Mouse (Mus musculus): ENCODE results near the gene Fgf22. TPM values are rescaled to one million over a fixed set of nuclear protein-coding genes. Genes with fewer than 3 reads are reported as not detected.
A peak's percentile ranks its signal among the peaks of the same experiment; 100 is the strongest.

Gene Fgf22
- polyA plus RNA-seq, 2 experiments from 2014 or later, result not detected

GRCm38 (mm10) chr10:79767372-79768244, 12.7 kb downstream of the Fgf22 start:
- ATAC-seq, result no peak

- ATAC-seq, result no peak
These were observed 13.5 kb downstream of the Fgf22 start for GRCm38 (mm10) chr10:79768400-79768799.

GRCm38 (mm10) chr10:79769329-79769728, 14.5 kb downstream of the Fgf22 start:
- ATAC-seq, result no peak

- no peak for ATAC-seq
These were observed 17.4 kb downstream of the Fgf22 start for GRCm38 (mm10) chr10:79772320-79772719.

- no peak for ATAC-seq
These were observed 18.3 kb downstream of the Fgf22 start for GRCm38 (mm10) chr10:79773208-79773607.

GRCm38 (mm10) chr10:79774486-79775279, 19.8 kb downstream of the Fgf22 start:
- no peak for ATAC-seq

GRCm38 (mm10) chr10:79777103-79777531, 22.2 kb downstream of the Fgf22 start, which contains the start of gene Fstl3:
Gene Fstl3 (plus strand): TSS chr10:79777272.
- ATAC-seq, result no peak

GRCm38 (mm10) chr10:79778006-79778405, 23.1 kb downstream of the Fgf22 start:
- no peak for ATAC-seq

GRCm38 (mm10) chr10:79779193-79779592, 24.3 kb downstream of the Fgf22 start:
- ATAC-seq, result no peak

GRCm38 (mm10) chr10:79779784-79780663, 25.1 kb downstream of the Fgf22 start:
- ATAC-seq, result peak; percentile 77

GRCm38 (mm10) chr10:79780664-79781015, 25.8 kb downstream of the Fgf22 start:
- ATAC-seq, result peak; percentile 47

GRCm38 (mm10) chr10:79781139-79781538, 26.3 kb downstream of the Fgf22 start:
- ATAC-seq, result no peak

- ATAC-seq, result no peak
These were observed 27.1 kb downstream of the Fgf22 start for GRCm38 (mm10) chr10:79781956-79782355.

GRCm38 (mm10) chr10:79783050-79783449, 28.2 kb downstream of the Fgf22 start:
- ATAC-seq, result no peak

- no peak for ATAC-seq
These were observed 29.3 kb downstream of the Fgf22 start for GRCm38 (mm10) chr10:79783920-79784800.

GRCm38 (mm10) chr10:79788386-79789158, 33.7 kb downstream of the Fgf22 start:
- no peak for ATAC-seq

GRCm38 (mm10) chr10:79789581-79789980, 34.7 kb downstream of the Fgf22 start:
- no peak for ATAC-seq

GRCm38 (mm10) chr10:79790861-79791260, 36.0 kb downstream of the Fgf22 start, which contains the start of gene Prss57:
Gene Prss57 (minus strand): TSS chr10:79790961.
- no peak for ATAC-seq

- no peak for ATAC-seq
These were observed 37.6 kb downstream of the Fgf22 start for GRCm38 (mm10) chr10:79792339-79793040.
